Mouse (Mus musculus): ENCODE measurements around the gene Gpr155.

Gpr155 gene

DNA sequence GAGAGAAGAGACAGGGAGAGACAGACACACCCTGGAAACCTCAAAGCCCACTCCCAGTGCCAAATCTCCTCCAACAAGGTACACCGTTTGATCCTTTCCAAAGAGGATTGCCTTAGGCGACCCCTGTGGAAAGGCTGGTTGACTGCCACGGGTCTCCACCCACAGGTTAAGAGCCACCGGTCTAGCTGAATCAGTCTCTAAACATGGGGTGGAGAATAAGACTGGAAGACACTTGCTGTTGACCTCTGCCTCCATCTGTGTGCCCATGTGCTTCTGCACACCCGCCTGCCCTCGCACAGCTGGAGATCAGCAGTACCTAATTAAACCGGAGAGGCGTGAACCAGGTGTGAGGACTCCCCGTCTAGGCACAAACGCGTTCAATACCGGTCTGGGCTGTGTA, 63.4 kb downstream of the Gpr155 start:
- in situ Hi-C loops (cut with MboI, MseI): loop anchor here (5.0 kb wide), 1 partner anchor 99 kb away; no protein-coding TSS in a partner anchor

DNA sequence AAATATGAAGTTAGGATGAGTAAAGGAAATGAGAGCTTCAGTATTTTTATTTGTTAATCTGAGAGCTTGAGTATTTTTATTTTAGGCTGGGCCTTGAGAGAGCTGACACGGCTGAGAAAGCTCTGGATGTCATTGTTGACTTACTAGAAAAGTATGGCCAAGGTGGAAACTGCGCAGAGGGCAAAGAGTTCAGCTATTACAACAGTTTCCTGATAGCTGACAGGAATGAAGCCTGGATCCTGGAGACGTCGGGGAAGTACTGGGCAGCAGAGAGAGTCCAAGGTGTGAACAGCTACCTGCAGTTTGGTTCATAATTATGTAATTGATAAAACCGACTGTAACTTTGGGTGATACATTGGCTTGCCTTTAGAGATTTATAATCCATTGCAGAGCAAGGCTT, 67.2 kb downstream of the Gpr155 start:
- in situ Hi-C loops (cut with MboI, MseI): no loop called here

DNA sequence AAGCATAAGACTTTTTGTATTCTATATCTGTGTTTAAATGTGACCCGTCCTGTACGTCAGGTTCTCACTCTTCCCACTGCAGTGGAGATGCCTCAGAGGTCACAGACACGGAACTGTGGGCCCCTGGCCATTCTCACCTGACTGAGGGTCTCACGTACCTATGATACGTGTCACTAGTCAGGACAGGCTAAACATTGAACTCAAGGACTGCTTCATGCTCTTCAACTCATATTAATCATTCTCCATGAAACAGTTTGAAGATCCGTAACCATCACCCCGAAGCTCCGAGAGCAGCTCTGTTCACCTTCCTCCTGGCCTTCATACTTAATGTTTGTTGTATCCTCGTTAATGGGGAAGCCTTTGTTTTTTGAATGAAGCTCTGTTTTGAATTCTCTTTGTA, 68.9 kb downstream of the Gpr155 start:
- in situ Hi-C loops (cut with MboI, MseI): no loop called here

DNA sequence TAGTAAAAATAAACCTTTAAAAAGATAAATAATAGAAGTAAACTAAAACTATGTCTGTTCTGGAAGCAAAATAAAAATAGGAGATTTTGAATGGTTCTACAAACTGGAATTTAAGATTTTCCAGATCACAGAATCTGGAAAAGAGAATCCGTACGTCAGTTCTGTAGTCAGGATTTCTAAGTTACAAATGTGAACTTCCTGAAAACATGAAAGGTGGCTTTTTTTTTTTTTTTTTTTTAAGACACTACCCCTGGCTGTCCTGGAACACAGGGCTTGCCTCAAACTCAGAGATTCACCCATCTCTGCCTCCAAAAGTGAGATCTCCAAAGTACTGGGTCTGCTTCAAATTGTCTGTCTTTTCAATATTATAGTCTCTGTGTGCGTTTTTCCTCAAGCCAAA, 72.1 kb downstream of the Gpr155 start:
- in situ Hi-C loops (cut with MboI, MseI): no loop called here

DNA sequence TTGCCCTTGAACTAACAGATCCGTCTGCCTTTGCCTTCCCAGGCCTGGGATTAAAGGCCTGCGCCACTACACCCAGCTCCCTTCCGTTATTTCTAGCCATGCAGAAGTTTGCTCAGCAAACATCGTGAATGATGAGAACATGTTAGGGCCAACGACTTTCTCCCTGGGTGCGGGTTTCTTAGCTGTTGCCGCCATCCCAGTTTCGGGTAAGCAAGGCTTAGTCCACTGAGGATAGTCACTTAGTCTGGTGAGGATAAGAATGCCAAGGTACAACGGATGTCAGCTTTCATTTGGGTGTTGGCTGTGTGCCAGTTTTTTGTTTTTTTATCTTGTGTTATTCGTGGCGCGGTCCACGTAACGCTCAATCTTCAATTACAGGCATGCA, 73.3 kb downstream of the Gpr155 start:
- in situ Hi-C loops (cut with MboI, MseI): no loop called here

DNA sequence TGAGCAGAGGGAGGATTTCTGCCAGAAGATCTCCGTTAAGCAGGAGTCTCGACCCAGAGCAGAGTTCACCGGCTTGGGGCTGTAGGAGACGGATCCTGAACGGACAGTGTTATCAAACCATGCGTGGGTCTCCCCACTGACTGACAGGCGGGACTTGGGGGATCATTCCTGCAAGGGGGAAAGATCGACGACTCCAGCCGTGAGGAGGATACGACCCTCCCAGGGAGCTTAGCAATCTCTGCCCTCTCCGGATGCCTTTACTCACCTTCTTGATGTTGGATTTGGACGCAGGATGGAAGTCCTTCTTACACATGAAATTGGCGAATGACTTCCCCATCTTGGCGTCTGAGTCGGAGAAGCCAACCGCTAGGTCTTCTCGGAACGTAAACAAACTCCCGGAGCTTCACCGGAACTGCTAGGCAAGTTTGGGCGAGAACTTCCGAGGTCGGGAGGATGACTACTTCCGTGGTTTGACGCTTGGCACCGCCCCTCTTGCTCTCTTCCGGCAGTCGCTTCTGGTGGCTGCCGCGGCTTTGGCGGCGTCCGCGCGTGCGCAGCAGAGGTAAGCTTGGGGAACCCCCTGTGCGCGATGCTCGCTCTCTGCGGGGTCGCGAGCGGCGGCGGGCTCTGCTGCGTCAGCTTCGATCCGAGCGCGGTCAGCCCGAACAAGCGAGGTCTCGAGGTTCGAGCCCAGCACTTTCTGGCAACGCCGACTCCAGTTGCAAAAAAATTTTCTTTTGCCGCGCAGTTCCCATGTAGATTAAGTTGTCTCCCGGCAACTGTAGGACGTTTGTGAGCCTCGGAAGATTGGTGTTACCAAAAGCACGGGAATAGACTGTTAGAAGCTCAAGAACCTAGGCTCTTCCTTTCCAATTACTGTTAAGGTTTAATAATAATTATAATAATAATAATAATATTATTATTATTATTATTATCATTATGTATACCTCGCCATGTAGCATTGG, 73.9 kb downstream of the Gpr155 start, which contains the start of the genes Scrn3 and Cir1:
Gene Scrn3, plus strand, starts transcription at position 450 of the 965 bp plus-strand sequence.
Gene Cir1, minus strand, starts transcription at position 550 of the 965 bp plus-strand sequence.
- in situ Hi-C loops (cut with MboI, MseI): no loop called here

DNA sequence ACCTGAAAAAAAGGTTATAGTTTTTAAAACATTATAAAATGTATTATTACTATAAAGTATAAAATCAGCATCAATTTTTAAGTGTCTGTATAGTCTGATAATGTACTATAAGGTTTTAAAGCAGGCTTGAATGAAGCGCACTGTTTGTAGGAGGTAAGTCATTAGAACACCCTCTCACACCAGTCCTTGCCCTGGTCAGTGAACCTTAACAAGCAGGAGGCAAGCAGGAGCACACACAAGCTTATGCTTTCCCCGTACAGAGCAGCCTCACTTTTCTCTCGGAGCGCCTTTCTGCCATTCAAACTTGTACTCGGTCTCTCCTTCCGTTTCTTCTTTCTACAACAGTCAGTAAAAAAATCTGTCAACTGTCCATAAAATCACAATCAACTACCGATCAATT, 80.4 kb downstream of the Gpr155 start:
- in situ Hi-C loops (cut with MboI, MseI): loop anchor here (5.0 kb wide), 1 partner anchor 91 kb away; no protein-coding TSS in a partner anchor

DNA sequence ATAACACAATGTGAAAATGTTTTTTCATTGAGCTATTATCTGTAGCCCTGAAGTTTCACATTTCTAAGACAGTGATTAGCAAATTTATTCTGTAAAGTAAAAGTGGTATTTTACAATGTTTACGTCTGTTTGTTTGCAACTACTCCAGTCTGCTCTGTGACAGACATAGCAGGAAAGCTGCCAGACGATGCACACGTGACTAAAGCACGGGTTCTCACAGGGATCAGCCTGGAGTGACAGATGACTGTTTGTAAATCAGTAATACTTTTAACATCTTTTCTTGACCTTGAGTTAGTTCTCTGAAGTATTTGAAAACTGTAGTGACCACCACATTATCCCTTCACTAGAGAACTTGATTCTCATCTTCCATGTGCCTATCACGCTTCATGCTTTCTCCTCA, 81.9 kb downstream of the Gpr155 start:
- in situ Hi-C loops (cut with MboI, MseI): no loop called here

DNA sequence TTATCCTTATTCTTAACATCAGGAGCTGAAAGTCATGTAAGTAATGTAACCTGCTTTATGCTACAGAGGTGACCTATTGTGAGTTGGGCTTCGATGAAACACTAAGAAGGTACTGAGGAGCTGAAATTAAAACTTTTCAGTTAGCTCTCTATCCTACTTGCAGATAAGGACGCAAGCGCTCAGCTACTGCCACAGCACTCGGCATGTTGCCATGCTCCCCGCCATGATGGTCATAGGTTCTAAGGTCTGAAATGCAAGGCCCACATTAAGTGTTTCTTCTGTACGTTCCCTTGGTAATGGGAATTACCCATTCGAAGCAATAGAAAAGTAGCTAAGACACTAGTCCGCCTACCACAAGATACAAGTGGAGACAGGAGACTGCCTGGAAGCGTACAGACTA, 83.7 kb downstream of the Gpr155 start:
- in situ Hi-C loops (cut with MboI, MseI): no loop called here

DNA sequence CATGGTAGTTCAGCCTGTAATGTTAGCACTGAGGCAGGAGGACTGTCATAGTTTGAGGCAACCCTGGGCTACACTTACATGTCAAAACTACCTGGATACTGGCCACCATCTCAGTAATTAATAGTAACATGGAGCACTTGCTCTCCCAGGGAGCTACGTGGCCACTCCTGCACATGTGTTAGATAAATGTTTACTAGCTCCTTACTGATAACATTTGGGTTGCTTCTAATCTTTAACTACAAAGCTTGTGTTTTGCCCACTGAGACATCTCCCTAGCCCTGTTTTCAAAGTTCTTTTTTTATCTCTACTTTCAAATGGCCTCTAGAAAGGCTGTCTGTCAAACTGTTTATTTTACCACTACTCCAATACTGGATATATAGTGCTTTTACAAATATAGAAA, 84.4 kb downstream of the Gpr155 start:
- in situ Hi-C loops (cut with MboI, MseI): no loop called here

DNA sequence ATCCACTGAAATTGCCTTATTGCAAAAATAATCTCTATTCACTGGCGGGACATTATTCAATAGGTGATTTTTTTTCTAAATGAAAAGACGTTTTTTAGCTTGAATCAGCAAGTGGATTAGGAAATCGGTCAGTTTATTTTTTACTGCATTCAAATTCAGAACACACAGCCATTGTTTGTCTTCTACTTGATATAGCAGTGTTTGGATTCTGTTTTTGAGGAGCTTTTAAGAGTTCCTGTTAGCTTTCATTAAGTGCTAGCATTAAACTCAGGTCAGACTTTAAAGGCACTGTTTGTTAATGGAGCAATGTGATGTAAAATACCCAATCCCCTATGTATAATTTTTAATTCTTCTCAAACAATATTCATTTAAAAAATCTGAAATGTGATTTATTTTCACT, 87.5 kb downstream of the Gpr155 start:
- in situ Hi-C loops (cut with MboI, MseI): no loop called here

DNA sequence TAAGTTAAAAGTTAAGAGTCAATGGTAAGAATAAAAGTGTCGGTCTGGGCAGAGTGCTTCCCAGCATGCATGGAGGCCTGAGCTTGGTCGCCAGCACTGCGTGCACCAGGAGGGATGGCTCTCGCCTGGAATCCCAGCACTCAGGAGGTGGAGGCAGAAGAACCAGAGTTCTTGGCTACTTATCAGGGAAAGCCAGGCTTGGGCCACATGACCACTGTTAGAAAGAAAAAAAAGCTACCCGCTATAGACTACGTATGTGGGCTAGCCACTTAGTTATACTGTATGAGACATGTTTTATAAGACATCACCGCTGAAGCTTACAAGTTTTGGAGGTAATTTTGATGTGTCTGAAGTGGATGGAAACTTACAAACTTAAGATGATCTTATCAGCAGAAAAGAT, 88.2 kb downstream of the Gpr155 start:
- in situ Hi-C loops (cut with MboI, MseI): no loop called here

DNA sequence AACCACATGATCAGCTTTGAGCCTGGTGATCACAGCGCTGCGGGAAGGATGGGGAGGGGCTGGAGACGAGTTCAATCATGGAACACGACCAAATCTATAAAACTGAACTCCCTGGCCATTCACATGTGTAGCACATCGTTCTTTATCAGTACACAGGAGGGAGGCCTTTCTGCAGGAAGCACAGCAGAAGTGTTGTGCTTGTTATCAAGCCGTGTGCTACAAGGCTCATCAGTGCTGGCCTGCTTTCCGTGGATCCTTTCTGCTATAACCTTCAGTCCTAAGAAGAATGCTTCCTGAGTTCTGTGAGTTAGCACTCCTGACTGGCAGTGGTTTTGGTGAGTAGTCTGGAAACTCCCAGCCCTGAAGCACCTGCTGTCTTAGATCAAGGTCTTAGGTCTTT, 91.3 kb downstream of the Gpr155 start:
- in situ Hi-C loops (cut with MboI, MseI): no loop called here
